Mouse (Mus musculus): ENCODE results near the gene Tecpr1. TPM values are rescaled to one million over a fixed set of nuclear protein-coding genes. Genes with fewer than 3 reads are reported as not detected.

Tecpr1 gene
- polyA plus RNA-seq, 1 experiment from 2014 or later = 18.4 TPM

DNA sequence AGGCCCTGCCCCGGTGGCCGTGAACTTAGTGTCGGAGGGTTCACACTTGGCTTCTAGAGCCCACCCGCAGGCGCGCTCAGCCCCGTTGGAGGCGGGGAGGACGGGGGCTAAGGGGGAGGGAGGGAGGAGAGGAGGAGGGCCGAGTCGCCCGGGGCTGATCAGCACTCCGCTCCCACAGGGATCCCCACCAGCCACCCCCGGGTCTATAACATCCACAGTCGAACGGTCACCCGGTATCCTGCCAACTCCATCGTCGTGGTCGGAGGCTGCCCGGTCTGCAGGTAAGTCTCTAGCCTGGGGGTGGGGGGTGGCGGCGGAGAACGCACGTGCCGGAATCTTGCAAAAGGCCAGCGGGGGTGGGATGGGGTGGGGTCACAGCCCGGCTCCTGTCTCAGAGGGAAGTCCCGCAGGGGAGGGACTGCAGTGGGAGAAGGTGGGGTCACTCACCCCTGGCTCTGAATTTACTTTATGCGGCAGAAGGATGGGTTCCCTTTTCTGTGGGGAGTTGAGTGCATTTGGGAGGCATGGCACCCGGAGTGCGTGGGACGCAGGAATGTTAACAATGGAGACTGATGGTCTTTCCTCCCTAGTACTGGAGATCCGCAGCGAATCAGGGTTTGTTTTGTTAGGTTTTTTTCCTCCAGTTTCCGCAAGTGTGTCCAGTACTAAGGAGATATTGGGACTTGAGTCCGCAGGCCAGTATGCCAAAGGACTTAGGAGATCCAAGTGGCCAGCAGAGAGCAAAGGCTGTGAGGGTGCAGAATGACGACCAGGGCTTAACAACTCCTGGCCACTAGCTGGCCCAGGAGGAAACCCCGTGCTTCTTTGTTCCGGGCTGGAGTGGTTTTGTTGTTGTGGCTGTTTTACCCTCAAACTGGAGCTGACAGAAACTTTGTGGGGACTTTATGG is 32.5 kb upstream of the Tecpr1 start:
- Histone ChIP-seq H3K27ac (ENCODE audit: low read depth, low read length) (peak overlapping the region; percentile 87), H3K9ac (ENCODE audit: low read length) (peak overlapping the region; percentile 95), H3K27me3 (ENCODE audit: control insufficient read depth, insufficient read depth, low read length) (no peaks in the 10 kb centered on the region), H3K4me2 (ENCODE audit: low read depth) (peak overlapping the region; percentile 81), H3K9me3 (ENCODE audit: control insufficient read depth, low read length) (no peaks in the 10 kb centered on the region), H3K4me3 (ENCODE audit: low read depth, low read length) (peak overlapping the region; percentile 99), H3K4me1 (ENCODE audit: control insufficient read depth, insufficient read depth, low read length) (peaks cover 29% of the 10 kb centered on the region), H3K36me3 (ENCODE audit: control insufficient read depth, insufficient read depth, low read length) (peaks cover 4% of the 10 kb centered on the region)
- peak; percentile 72 for DNase-seq (ENCODE audit: low spot score)
- ATAC-seq (ENCODE audit: insufficient read depth, low FRiP score, low TSS enrichment) = peak; percentile 62
- WGBS = under 1% methylated on average over 31 of the region's 40 CpGs

DNA sequence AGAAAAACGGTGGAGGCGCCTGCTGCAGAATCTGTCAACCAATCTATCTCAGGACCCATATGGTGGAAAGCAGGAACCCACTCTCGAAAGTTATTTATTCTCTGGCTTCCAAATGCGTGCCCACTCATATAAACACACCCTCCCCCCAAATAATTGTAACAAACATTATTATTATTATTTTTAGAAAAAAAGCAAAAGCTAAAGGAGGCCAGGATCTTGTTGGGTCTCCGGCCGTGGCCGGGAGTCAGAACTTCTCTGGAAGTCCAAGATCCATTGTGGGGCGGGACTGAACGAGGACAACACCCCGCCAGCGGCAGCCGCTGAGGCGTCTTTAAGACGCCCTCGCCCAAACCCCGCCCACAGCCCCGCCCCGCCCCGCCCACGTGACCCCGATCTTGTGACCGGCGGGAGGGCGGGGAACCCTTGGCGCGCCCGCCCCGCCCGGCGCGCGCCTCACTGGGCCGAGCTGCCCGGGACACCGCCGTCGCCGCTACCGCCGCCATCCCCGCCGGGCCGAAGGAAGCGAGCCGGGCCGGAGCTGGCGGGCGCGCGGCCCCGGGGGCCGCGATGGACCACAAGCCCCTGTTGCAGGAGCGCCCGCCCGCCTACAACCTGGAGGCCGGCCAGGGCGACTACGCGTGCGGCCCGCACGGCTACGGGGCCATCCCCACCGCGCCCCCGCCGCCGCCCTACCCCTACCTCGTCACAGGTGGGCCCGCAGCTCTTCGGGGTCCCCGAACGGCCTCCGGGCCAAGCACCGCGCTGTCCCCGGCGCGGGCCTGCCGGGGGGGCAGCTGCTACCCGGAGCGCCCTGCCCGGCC is 31.6 kb upstream of the Tecpr1 start:
- H3K4me3 ChIP-seq (ENCODE audit: low read depth, low read length) = peak overlapping the region; percentile 99
- WGBS = under 1% methylated on average over 44 of the region's 84 CpGs
- no peaks in the 10 kb centered on the region; the same call in 1 of the 2 replicates for H3K36me3 ChIP-seq (ENCODE audit: control insufficient read depth, insufficient read depth, low read length)
- H3K27me3 ChIP-seq (ENCODE audit: control insufficient read depth, insufficient read depth, low read length) = no peaks in the 10 kb centered on the region
- ATAC-seq (ENCODE audit: insufficient read depth, low FRiP score, low TSS enrichment) (peak; percentile 71), DNase-seq (ENCODE audit: low spot score) (peak; percentile 92)
- H3K4me1 ChIP-seq (ENCODE audit: control insufficient read depth, insufficient read depth, low read length) = peaks cover 29% of the 10 kb centered on the region
- peak overlapping the region; percentile 95 for H3K9ac ChIP-seq (ENCODE audit: low read length)
- H3K4me2 ChIP-seq (ENCODE audit: low read depth) = peak overlapping the region; percentile 81
- H3K27ac ChIP-seq (ENCODE audit: low read depth, low read length) = peak overlapping the region; percentile 87
- H3K9me3 ChIP-seq (ENCODE audit: control insufficient read depth, low read length) = no peaks in the 10 kb centered on the region

DNA sequence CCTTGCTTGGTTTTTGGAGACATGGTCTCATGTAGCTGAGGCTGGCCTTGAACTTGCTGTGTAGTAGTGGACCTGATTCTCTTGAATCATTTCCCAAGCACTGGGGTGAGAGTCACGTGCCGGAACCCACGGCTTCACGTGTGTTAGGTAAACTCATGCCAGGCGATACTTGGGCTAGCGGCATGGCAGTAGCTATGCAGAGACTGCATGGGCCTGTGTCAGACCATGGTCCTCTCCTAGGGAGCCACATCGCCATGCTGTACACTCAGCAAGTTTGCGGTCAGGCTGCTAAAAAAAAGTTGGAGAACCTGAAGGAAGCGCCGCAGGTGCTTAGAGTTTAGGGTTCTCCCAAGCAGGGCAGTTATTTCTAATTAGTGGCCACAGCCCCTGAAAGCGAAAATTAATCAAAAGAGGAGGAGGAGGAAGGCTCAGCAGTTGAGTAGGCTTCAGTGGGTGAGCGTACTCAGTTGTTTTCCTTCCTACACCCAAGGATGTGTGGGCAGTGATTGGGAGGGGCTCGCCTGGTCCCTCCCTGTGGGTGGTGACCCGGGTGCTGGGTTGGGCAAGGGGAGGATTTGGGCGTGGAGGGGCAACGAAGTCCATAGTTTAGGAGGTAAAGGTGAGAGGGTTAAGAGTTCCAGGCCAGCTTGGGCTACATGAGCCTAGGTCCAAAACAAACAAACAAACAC is 30.9 kb upstream of the Tecpr1 start:
- H3K4me3 ChIP-seq (ENCODE audit: low read depth, low read length) = peak overlapping the region; percentile 99
- peak overlapping the region; percentile 35 for H3K4me2 ChIP-seq (ENCODE audit: low read depth)
- WGBS = 56% methylated on average over 16 of the region's 16 CpGs
- ATAC-seq (ENCODE audit: insufficient read depth, low FRiP score, low TSS enrichment) (0 out of 2 replicates have a peak, but pooled peaks have one; percentile 1), DNase-seq (ENCODE audit: low spot score) (no peak)
- H3K36me3 ChIP-seq (ENCODE audit: control insufficient read depth, insufficient read depth, low read length) = no peaks in the 10 kb centered on the region; the same call in 1 of the 2 replicates
- peaks cover 26% of the 10 kb centered on the region for H3K4me1 ChIP-seq (ENCODE audit: control insufficient read depth, insufficient read depth, low read length)
- H3K9ac ChIP-seq (ENCODE audit: low read length) = no peak overlapping the region
- H3K27ac ChIP-seq (ENCODE audit: low read depth, low read length) = no peak overlapping the region
- no peaks in the 10 kb centered on the region for H3K27me3 ChIP-seq (ENCODE audit: control insufficient read depth, insufficient read depth, low read length)
- H3K9me3 ChIP-seq (ENCODE audit: control insufficient read depth, low read length) = no peaks in the 10 kb centered on the region

DNA sequence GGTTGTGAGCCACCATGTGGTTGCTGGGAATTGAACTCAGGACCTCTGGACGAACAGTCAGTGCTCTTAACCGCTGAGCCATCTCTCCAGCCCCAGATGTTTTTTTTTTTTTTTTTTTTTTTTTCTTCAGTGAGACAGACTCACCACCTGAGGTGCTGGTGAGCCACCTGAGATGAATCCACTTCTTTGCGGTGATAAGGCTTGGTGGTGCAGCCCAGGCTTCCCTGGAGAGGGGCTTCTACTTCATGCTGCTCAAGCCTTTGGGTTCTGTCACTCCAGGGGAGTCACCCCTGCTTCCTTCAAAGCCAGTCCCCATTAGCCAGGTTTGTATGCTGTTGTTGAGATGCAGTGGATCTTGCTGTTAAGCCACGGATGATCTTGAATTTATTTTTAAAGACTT is 29.8 kb upstream of the Tecpr1 start:
- Histone ChIP-seq H3K4me3 (ENCODE audit: low read depth, low read length) (no peak overlapping the region), H3K4me2 (ENCODE audit: low read depth) (no peak overlapping the region), H3K9me3 (ENCODE audit: control insufficient read depth, low read length) (no peaks in the 10 kb centered on the region), H3K27ac (ENCODE audit: low read depth, low read length) (no peak overlapping the region), H3K27me3 (ENCODE audit: control insufficient read depth, insufficient read depth, low read length) (no peaks in the 10 kb centered on the region), H3K9ac (ENCODE audit: low read length) (no peak overlapping the region), H3K4me1 (ENCODE audit: control insufficient read depth, insufficient read depth, low read length) (peaks cover 19% of the 10 kb centered on the region), H3K36me3 (ENCODE audit: control insufficient read depth, insufficient read depth, low read length) (no peaks in the 10 kb centered on the region)
- 87% methylated on average over 4 of the region's 4 CpGs for WGBS
- no peak for ATAC-seq (ENCODE audit: insufficient read depth, low FRiP score, low TSS enrichment)
- no peak for DNase-seq (ENCODE audit: low spot score)

DNA sequence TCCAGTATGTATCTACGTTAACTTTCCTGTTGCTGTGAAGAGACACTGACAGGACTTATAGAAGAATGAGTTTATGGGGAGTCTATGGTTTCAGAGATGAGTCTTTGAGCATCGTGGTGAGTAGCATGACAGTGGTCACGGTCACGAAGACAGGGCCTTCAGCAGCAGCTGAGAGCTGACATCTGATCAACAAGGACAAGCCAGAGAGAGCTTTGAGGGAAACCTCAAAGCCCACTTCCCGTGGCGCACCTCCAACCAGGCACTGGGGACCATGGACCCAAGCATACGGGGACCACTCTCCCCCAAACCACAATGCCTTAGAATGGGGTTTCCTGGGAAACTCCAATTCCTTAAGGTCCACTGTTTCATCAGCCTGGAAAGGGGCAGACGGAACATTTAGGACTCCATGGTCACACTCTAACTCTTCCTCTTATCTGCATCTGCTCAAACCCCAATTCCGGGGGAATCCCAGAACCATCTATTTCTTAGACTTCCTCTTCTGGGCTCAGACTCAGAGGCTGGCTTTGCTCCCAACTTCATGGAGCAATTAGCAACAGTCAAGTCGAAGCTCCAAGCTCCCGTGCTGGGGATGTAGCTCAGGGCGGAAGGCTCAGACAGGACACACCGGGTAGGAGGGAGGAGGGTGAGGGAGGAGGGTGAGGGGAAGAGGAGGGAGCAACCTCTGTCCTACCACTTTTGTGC is 28.6 kb upstream of the Tecpr1 start:
- H3K4me2 ChIP-seq (ENCODE audit: low read depth) = no peak overlapping the region
- ATAC-seq (ENCODE audit: insufficient read depth, low FRiP score, low TSS enrichment) (no peak), DNase-seq (ENCODE audit: low spot score) (no peak)
- H3K4me1 ChIP-seq (ENCODE audit: control insufficient read depth, insufficient read depth, low read length) = peaks cover 8% of the 10 kb centered on the region
- H3K4me3 ChIP-seq (ENCODE audit: low read depth, low read length) = no peak overlapping the region
- H3K36me3 ChIP-seq (ENCODE audit: control insufficient read depth, insufficient read depth, low read length) = no peaks in the 10 kb centered on the region
- no peak overlapping the region for H3K9ac ChIP-seq (ENCODE audit: low read length)
- no peak overlapping the region for H3K27ac ChIP-seq (ENCODE audit: low read depth, low read length)
- H3K27me3 ChIP-seq (ENCODE audit: control insufficient read depth, insufficient read depth, low read length) = no peaks in the 10 kb centered on the region
- no peaks in the 10 kb centered on the region for H3K9me3 ChIP-seq (ENCODE audit: control insufficient read depth, low read length)
- WGBS = 87% methylated on average over 13 of the region's 13 CpGs

DNA sequence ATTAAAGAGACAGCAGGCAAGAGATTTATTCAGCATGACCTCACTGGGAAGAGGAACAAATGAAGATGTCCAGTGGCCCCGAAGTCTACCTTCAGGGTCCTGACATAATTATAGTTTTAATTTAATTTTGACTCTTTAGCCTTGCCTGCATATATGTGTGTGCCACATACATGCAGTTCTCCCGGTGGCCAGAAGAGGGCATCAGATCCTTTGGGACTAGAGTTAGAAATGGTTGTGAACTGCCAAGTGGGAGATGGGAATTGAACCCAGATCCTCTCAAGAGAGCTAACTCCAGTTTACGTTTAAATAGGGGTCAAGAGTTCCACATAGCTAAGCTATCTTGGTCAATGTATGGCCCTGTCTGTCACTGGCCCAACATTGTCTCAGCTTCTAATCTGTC is 26.5 kb upstream of the Tecpr1 start:
- 82% methylated on average over 3 of the region's 3 CpGs for WGBS

DNA sequence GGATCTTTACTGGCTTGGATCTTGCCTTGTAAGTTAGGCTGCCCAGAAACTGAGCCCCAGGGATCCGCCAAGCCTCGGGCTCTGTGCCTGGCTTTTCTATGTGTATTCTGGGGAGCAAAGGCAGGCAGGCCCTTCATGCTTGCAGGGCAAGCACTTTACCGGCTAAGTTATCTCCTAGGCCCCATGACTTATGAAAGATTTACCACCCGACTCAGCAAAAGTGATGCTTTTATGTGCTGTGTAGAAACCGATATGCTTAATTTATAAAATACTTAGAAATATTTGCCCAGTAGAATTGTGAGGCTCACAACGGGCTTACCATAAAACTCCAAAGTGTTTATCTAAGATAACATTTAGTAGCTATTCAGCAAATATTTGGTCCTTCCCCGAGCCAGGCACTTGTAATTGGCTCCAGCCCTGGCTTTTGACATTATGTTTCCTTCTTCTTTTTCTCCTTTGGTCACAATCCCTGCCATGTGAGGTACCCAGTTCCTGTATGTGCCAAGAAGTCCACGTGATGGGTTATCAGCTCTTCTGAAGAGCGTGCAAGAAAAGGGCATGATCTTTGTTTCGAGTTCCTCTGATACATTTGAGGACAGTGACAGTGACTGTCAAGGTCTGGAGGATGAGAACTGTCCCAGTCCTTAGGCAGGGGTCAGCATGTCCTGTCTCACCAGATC is 24.6 kb upstream of the Tecpr1 start:
- DNase-seq (ENCODE audit: low spot score) (no peak), ATAC-seq (ENCODE audit: insufficient read depth, low FRiP score, low TSS enrichment) (no peak)
- Histone ChIP-seq H3K4me3 (ENCODE audit: low read depth, low read length) (no peak overlapping the region), H3K9me3 (ENCODE audit: control insufficient read depth, low read length) (no peaks in the 10 kb centered on the region), H3K4me1 (ENCODE audit: control insufficient read depth, insufficient read depth, low read length) (no peaks in the 10 kb centered on the region), H3K36me3 (ENCODE audit: control insufficient read depth, insufficient read depth, low read length) (no peaks in the 10 kb centered on the region), H3K4me2 (ENCODE audit: low read depth) (no peak overlapping the region), H3K27me3 (ENCODE audit: control insufficient read depth, insufficient read depth, low read length) (no peaks in the 10 kb centered on the region), H3K9ac (ENCODE audit: low read length) (no peak overlapping the region), H3K27ac (ENCODE audit: low read depth, low read length) (no peak overlapping the region)
- WGBS = 82% methylated on average over 10 of the region's 10 CpGs

More for the DNA sequence above, 26.5 kb upstream of the Tecpr1 start:
- ATAC-seq (ENCODE audit: insufficient read depth, low FRiP score, low TSS enrichment) (no peak), DNase-seq (ENCODE audit: low spot score) (no peak)
- Histone ChIP-seq H3K4me1 (ENCODE audit: control insufficient read depth, insufficient read depth, low read length) (no peaks in the 10 kb centered on the region), H3K4me3 (ENCODE audit: low read depth, low read length) (no peak overlapping the region), H3K27me3 (ENCODE audit: control insufficient read depth, insufficient read depth, low read length) (no peaks in the 10 kb centered on the region), H3K27ac (ENCODE audit: low read depth, low read length) (no peak overlapping the region), H3K36me3 (ENCODE audit: control insufficient read depth, insufficient read depth, low read length) (no peaks in the 10 kb centered on the region), H3K4me2 (ENCODE audit: low read depth) (no peak overlapping the region), H3K9me3 (ENCODE audit: control insufficient read depth, low read length) (no peaks in the 10 kb centered on the region), H3K9ac (ENCODE audit: low read length) (no peak overlapping the region)

Measured in neural tube, embryonic 11.5 days (tissue).